Mouse (Mus musculus): ENCODE measurements at regions not wholly inside any gene's neighbourhood (a gene's known extent, or its start where the extent isn't known, plus 50 kb on each side); places are given as distances from the start of the nearest gene placed in this dataset.

- WGBS, result 72% methylated on average over 3 of the region's 3 CpGs
- Histone ChIP-seq H3K36me3 (ENCODE audit: insufficient read depth) (no peaks in the 10 kb centered on the region), H3K27ac (ENCODE audit: low read depth, low read length) (no peak overlapping the region), H3K4me2 (ENCODE audit: low read depth) (no peak overlapping the region), H3K9ac (no peak overlapping the region), H3K27me3 (ENCODE audit: insufficient read depth, low read length) (no peaks in the 10 kb centered on the region), H3K4me1 (ENCODE audit: insufficient read depth) (no peaks in the 10 kb centered on the region), H3K9me3 (ENCODE audit: low read length) (no peaks in the 10 kb centered on the region), H3K4me3 (ENCODE audit: low read depth, low read length) (no peak overlapping the region)
- TF ChIP-seq CTCF (IDR thresholded peaks at IDR 0.05; ENCODE audit: low read depth), result no peak
- DNase-seq (peak; percentile 27), ATAC-seq (peak; percentile 51)
Observed at GRCm38 (mm10) chrX:40350936-40351335, 487.5 kb upstream of the Cypt14 start.

DNA sequence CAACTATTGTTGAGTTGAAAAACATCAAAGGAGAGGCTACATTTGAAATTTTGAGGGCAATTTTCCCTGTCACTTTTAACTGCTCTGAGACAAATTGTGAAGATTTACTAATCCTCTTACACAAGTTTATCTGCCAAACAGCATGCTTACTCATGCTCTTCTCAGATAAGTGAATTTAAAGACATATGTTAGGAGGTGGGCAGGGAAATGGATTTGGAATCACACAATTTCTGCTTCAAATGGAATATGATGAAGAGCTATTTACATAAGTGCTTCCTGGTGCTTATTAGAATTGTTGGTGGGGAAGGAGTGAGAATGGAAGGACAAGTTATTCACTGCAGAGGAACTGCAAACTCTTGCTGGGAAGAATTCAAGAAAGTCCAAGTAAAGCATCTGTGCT lies 473.2 kb upstream of the Cypt14 start:
- no peak overlapping the region for H3K4me3 ChIP-seq (ENCODE audit: low read depth, low read length)
- no peak overlapping the region for H3K9ac ChIP-seq
- ATAC-seq (no peak), DNase-seq (no peak)
- no peak for TF ChIP-seq CTCF (IDR thresholded peaks at IDR 0.05; ENCODE audit: low read depth)
- H3K27ac ChIP-seq (ENCODE audit: low read depth, low read length), result no peak overlapping the region
- H3K9me3 ChIP-seq (ENCODE audit: low read length), result no peaks in the 10 kb centered on the region
- H3K4me2 ChIP-seq (ENCODE audit: low read depth), result no peak overlapping the region
- H3K27me3 ChIP-seq (ENCODE audit: insufficient read depth, low read length), result no peaks in the 10 kb centered on the region
- H3K4me1 ChIP-seq (ENCODE audit: insufficient read depth), result no peaks in the 10 kb centered on the region
- no peaks in the 10 kb centered on the region for H3K36me3 ChIP-seq (ENCODE audit: insufficient read depth)

All from forebrain, postnatal 0 days (tissue).